Mouse (Mus musculus): Measurements from ENCODE around the gene Fkbp10. TPM values are rescaled to one million over a fixed set of nuclear protein-coding genes. Genes with fewer than 3 reads are reported as not detected.

Gene Fkbp10
- total RNA-seq (2021), result 10 to 100 TPM; 65.3 to 68.6 TPM
- long read RNA-seq, experiment 1, transcript Fkbp10-201 (10 exons, 2,584 nt), result major isoform, 60 of 70 reads
- long read RNA-seq, experiment 1, partial matches to known transcripts, result 3 of 70 reads
- long read RNA-seq, experiment 1, other reads (novel, unspliced or antisense), result 7 of 70 reads
- long read RNA-seq, experiment 2, transcript Fkbp10-201 (10 exons, 2,584 nt), result major isoform, 131 of 163 reads
- long read RNA-seq, experiment 2, partial matches to known transcripts, result 18 of 163 reads
- long read RNA-seq, experiment 2, other reads (novel, unspliced or antisense), result 12 of 163 reads

DNA sequence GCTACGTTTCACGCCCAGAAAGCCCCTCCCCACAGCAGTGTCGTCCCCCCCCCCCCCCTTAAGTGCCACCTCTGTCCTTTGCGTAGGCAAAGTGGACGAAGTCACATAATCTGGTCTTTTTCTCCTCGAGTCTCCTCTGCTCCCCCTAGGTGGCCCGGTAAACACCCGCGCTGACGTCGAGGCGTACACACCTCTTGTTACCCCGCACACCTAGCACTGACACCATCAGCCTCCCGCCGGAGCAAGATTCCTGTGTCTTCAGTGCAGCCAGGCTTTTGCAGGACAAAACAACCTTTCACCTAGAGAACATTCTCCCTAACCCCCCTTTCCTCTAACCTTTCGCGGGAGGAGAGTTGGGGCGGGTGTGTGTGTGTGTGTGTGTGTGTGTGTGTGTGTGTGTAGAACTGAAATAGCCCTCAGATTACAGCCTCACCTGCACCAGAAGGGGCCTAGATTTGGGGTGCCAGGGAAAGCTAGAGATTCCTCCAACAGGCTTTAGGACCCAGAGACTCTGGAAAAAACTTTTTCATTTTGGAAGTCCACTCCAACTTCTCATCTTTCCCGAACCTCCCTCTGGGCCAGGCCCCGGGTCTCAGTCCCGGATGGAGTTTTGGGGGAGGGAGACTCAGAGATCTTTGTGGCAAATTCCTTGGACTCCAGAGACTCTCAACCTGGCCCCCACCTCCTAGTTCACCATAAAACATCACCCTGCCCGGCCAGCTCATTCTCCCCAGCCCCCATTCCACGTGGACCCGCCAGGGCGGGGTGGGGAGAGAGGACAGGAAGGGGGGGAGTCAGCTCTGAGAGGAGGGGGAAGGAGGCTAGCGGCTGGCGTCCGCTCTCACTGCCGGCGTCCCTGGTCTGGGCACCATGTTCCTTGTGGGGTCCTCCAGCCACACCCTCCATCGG, at the start of gene Fkbp10:
Fkbp10 (plus strand) TSS at position 784 of the 909 bp plus-strand sequence.
- DNase-seq (ENCODE audit: low spot score in 2 of 2), result peak; percentile 37 to 65

DNA sequence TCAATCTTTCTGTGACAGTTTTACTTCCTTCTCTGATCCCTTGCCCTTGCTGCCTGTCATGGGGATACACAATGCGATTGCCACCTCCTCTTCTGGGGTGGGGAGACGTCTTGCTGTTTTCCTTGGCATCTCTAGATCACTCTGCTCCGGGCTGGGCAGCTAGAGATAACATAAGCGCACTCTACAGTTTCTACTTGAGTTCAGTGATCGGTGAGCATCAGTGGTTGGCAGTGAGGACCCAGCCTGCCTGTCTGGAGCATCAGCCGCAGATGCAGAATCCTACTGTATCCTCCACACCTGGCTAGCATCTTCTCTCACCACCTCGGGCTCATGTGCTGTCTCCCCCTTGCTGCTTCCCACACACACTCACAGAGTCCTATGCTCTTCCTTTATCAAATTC, 46.4 kb upstream of the Fkbp10 start:
- DNase-seq (ENCODE audit: low spot score in 2 of 2), result no peak

DNA sequence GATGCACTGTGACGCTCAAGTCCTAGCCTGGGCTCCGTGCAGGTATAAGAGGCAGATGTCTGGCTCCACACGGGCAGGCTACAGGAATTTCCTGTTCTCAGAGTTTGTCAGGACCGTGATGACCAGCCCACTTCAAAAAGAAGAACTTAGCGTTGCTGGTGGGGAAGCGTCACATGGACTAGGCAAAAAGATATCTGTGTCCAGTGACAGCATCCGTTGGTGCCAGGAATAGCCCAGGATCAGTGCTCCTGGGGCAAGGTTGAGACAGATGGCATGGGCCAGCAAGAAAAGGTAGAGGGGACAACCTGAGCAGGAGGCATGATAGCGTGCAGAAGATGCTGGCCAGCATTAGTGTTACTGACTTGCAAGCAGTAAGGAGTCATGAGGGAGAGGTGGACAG, 45.7 kb upstream of the Fkbp10 start:
- DNase-seq (ENCODE audit: low spot score in 2 of 2), result no peak

- DNase-seq (ENCODE audit: low spot score in 2 of 2), result no peak
These were observed 43.4 kb upstream of the Fkbp10 start for GRCm38 (mm10) chr11:100371981-100372558.

GRCm38 (mm10) chr11:100375127-100375526, 40.4 kb upstream of the Fkbp10 start:
- no peak for DNase-seq (ENCODE audit: low spot score in 2 of 2)

DNA sequence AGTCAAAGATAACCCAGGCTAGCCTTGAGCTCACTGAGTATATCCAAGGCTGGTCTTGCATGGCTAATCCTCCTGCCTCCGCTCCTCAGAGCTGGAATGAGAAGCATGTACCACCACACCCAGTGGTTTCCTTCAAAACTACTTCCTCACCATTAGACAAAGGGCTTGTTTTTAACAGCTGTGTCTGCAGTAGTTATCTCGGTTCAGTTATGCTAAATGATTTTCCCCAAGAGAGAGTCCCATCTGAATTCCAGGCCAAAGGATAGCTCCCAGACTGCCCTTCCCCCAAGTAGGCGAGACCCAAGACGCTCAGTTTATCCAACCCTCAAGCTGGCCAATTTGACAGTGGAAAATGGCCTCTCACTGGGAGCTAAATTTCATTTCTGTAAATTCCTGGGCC, 39.5 kb upstream of the Fkbp10 start:
- no peak for DNase-seq (ENCODE audit: low spot score in 2 of 2)

DNA sequence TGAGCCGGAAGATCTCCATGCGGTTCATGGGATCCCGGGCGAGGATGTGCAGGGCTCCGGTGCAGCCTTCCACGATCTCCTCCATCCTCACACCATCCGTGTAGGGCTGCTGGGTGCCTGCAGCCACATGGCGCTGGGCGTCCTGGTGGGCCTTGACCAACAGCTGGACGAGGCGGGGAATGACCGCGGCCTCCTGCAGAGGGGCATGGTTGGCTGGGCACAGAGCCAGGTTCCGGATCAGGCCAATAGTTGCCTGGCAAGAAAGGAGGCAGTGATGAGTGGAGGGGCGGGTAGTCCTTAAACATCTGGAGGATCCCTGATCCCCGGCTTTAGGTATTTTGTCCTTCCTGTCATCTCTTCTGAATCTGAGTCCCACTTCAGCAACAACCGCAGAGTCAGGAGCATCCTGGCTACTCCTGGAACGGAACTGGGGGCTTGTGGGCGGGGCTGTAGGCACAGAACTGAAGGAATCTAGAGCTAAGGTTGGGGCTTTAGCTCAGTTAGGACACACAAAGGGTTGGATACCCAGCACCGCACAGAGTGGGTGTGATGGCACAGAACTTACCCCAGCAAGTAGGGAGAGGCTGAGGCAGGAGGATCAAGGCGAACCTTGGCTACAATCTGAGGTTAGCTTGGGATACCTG, 38.6 kb upstream of the Fkbp10 start:
- DNase-seq (ENCODE audit: low spot score in 2 of 2), result no peak

DNA sequence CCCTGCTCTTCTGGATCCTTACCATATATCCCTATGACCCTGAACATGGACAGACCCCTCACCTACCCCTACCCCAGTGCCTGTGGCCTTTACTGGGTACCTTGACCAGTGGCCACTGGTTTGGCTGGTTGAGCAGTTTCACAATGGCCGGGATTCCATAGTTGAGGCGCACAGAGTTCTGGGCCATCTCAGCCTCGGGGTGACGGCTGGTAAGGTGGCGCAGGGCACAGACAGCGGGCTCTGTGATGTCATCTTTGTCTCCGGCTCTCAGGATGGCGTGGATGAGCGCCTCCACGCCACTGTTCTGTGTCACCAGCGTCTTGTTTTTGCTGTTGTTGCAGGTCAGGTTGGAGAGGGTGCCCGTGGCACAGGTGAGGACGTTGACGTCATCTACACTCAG, 37.5 kb upstream of the Fkbp10 start:
- DNase-seq (ENCODE audit: low spot score in 2 of 2), result no peak

- DNase-seq (ENCODE audit: low spot score in 2 of 2), result no peak
These were observed 37.1 kb upstream of the Fkbp10 start for GRCm38 (mm10) chr11:100378446-100378845.

- no peak for DNase-seq (ENCODE audit: low spot score in 2 of 2)
These were observed 36.2 kb upstream of the Fkbp10 start for GRCm38 (mm10) chr11:100379311-100379710.

DNA sequence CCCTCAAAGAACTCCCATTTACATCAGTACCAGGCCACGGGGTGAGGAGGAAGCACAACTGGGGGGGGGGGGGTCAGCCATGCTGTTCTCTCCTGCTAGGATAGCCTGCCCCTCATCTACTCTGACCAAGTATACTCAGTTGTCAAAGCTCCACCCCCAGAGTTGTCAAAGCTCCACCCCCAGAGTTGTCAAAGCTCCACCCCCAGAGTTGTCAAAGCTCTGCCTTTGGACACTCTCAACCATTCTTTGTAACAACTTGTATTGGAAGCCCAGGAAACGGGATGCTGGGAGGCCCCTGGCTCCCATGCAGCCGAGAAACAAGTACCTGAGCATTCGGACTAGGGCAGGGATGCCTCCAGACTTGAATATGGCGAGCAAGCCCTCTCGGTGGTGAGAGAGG, 32.8 kb upstream of the Fkbp10 start:
- DNase-seq (ENCODE audit: low spot score in 2 of 2), result no peak

- no peak for DNase-seq (ENCODE audit: low spot score in 2 of 2)
These were observed 30.5 kb upstream of the Fkbp10 start for GRCm38 (mm10) chr11:100385016-100385415.

- no peak for DNase-seq (ENCODE audit: low spot score in 2 of 2)
These were observed 28.9 kb upstream of the Fkbp10 start for GRCm38 (mm10) chr11:100386586-100386985.

DNA sequence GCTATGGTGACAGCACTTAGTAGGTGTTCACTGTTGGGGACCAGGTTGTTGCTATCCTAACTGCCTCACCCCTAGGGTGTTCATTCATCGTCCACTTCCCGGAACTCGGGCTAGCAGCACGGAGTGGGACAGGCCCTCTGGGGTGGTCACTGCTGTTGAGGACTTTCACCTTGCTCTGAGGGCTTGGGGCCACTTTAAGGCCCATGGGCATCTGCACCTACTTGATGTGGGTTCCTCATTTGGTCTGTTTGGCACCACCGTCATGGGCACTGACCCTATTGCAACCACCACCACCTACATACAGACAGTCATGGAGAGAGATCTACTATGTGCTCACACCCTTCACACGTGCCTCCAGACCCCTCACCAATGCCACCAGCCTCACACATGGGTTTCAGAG, 28.4 kb upstream of the Fkbp10 start:
- no peak for DNase-seq (ENCODE audit: low spot score in 2 of 2)

GRCm38 (mm10) chr11:100387589-100388375, 27.7 kb upstream of the Fkbp10 start:
- DNase-seq (ENCODE audit: low spot score in 2 of 2), result no peak

DNA sequence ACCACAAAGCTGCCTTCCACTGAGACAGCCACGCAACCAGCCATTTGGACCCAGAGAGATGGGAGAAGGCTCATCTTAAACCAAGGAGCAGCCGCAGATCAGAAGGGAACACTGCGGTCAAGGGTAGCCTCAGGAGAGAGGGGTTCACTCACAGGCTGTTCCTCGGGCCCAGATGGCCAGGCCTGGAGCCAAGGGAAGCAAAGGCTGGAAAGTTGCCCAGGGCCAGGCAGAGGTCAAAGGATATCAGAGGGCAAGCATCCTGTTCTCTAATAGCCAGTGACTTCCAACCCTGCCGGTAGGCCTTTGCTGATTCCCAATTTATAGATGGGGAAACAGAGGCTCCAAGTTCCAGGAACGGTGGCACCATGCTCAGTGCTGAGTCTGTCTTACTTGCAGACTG, 26.9 kb upstream of the Fkbp10 start:
- DNase-seq (ENCODE audit: low spot score in 2 of 2), result no peak

DNA sequence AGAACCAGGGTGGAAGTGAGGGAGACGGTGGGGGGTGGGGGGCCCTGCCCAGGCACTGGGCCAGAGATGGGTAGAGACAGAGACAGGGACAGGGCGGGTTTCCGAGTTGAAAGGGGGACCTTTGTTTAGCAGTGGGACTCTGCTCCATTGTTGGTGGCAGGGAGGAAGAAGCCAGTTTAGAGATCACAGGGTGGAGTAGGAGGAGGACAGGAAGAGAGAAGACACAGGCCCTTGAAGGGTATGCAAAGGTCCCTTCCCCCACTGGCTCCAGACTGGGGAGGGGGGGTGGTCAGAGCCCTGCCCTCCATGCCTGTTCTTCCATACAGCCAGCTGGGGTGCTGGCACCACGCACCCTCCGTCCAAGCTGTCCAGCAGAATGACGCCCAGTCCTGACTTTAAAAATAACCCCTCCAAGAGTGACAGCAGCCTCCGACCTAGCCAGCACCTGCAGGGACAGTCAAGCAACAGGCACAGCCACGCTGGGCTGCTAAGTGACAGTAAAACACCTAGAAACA, 25.5 kb upstream of the Fkbp10 start:
- DNase-seq (ENCODE audit: low spot score in 2 of 2), result no peak

DNA sequence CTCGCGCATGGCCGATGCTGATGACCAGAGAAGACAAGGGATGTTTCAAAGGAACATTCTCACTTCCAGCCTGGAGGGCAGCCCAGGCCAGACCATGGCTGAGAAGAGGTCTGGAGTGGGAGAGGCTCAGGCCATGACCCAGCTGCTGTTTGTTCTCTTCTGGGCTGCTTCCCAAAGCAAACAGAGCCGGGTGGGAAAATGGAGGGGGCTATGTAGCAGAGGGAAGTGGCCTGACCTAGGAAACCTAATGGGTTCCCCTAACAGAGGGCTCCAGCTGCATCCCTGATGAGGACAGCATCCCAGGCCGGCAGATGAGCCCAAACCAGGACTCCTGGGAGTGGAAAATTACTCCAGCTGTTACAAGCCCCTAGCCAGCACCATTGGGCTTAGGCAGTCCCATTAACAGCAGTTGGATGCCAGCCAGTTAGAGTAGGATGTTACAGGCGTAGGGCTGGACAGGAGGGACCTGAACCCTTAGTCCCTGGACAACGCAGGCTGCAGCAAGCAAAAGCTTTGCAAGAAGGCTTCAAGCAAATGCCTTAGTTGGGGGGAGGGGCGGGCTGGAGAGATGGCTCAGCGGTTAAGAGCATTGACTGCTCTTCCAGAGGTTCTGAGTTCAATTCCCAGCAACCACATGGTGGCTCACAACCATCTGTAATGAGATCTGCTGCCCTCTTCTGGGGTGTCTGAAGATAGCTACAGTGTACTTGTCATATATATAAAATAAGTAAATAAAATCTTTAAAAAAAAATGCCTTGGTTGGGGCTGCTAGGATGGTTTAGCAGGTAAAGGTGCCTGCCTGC, 24.2 kb upstream of the Fkbp10 start:
- no peak for DNase-seq (ENCODE audit: low spot score in 2 of 2)

GRCm38 (mm10) chr11:100391884-100392345, 23.6 kb upstream of the Fkbp10 start:
- DNase-seq (ENCODE audit: low spot score in 2 of 2), result no peak

DNA sequence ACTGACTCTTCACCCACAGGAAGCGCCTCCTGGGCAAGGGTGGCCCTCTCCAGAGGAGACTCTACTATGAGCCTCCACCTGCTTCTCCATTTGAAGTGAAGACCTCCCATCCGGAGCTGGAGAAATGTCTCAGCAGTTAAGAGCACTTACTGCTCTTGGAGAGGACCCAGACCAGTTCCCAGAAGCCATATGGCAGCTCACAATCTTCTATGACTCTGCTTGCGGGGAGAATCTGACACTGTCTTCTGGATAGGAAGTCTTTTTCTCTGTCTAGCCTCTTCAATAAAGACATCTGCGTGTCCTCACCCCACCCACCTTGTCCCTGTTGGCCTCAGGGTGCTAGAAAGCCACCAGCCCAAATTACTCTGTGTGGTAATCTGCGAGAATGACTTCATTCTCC, 22.5 kb upstream of the Fkbp10 start:
- DNase-seq (ENCODE audit: low spot score in 2 of 2), result no peak

All from adrenal gland, postnatal 4 days (tissue).